Mouse (Mus musculus): Measurements from ENCODE around the gene Nr4a1.

Gene Nr4a1

DNA sequence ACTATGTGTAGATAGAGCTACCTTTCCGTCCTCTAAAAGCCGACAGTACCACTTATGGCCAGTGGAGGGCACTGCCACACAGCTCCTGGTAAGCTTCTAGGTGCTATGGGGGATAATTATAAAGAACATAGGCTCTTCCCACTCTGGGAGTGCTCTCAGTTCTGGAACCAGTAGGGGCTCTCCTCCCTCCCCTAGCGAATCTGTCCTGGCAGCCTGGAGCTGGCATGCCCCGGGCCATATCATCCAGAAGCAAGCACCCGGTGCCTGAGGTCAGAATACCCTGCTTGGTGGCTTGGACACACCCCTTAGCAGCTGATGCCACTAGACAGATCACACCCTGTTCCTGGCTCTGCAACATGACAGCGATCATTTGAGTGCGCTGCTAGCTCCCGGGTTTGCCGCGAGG, 13.3 kb upstream of the Nr4a1 start:
- Histone ChIP-seq H3K36me3 (ENCODE audit: control insufficient read depth, insufficient read depth, low read length, poor library complexity, severe bottlenecking) (no peaks in the 10 kb centered on the region), H3K27me3 (ENCODE audit: control insufficient read depth, insufficient read depth, low read length, poor library complexity, severe bottlenecking) (no peaks in the 10 kb centered on the region)
- DNase-seq (ENCODE audit: low read depth, low spot score) = peak; percentile 94

DNA sequence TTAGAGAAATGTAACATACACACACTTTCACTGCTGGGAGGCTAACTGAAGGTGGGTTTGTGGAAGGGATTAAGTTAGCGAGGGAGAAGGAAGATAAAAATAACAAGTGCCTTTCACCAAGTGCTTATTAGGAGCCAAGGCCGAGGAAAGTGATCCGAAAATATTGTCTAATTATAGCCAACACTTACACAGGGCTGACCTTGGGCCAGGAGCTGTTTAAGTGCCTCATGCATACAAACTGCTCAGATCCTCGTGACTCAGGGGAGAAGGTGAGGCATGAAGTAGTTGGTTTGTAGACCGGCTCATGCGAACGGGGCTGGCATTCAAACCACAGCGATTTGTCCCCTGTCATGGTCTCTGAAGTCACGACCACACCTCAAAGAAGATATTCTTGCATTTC, 12.8 kb upstream of the Nr4a1 start:
- Histone ChIP-seq H3K27me3 (ENCODE audit: control insufficient read depth, insufficient read depth, low read length, poor library complexity, severe bottlenecking) (no peaks in the 10 kb centered on the region), H3K36me3 (ENCODE audit: control insufficient read depth, insufficient read depth, low read length, poor library complexity, severe bottlenecking) (no peaks in the 10 kb centered on the region)
- DNase-seq (ENCODE audit: low read depth, low spot score) = peak; percentile 56

DNA sequence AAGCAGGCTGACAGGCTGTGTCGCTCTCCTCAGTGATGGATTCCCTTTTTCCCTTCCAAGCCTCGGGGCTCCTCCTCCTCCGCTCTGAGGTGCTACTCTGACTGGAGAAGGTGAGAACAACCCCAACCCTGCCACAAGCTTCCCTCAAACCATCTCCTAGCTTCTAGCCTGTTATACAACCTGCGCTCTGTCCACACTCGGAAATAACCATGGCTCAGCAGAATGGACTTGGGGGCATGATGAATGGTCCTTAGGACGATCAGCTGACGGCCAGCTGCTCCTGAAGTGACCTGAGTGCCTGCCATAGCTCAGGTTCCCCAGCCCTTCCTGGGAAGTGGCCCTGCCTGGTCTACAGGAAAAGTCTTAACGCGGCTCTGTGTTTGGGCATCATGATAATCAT, 12.2 kb upstream of the Nr4a1 start:
- DNase-seq (ENCODE audit: low read depth, low spot score) = no peak
- Histone ChIP-seq H3K36me3 (ENCODE audit: control insufficient read depth, insufficient read depth, low read length, poor library complexity, severe bottlenecking) (no peaks in the 10 kb centered on the region), H3K27me3 (ENCODE audit: control insufficient read depth, insufficient read depth, low read length, poor library complexity, severe bottlenecking) (no peaks in the 10 kb centered on the region)

DNA sequence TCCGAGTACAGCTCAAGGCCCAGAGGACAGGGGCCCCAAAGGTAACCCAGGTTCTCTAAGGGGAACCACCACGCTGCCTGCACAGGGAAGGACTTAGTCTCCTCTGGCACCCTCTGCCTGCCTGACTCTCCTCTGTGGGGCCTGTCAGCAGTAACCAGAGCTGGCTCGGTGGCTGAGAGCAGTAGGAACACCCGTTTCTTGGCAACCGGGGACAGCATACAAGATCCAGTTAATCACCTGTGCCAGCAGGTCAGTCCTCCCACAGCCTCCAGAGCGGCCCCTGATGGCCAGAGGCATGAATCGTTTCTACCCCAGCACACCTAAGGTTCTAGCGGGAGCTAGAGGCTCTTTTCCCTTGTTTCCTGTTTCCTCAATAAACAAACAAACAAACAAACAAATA, 11.4 kb upstream of the Nr4a1 start:
- DNase-seq (ENCODE audit: low read depth, low spot score) = peak; percentile 57
- H3K27me3 ChIP-seq (ENCODE audit: control insufficient read depth, insufficient read depth, low read length, poor library complexity, severe bottlenecking) = no peaks in the 10 kb centered on the region

DNA sequence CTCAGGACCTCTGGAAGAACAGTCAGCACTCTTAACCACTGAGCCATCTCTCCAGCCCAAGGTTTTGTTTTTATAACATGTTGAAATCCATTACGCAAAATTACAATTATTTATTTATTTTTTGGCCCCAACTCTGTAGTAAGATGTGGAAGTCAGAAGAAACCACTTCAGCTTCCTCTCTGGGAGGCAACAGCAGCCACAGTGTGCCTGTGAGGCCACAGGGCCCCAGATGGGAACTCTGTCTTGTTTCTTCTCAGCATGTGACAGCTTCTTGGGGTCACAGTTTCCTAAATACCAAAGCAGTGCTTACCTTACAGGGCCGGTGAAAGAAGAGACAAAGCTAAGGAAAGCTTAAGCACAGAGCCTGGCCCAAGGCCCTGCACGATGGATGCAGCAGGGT, 10.1 kb upstream of the Nr4a1 start:
- peak; percentile 55 for DNase-seq (ENCODE audit: low read depth, low spot score)
- Histone ChIP-seq H3K36me3 (ENCODE audit: control insufficient read depth, insufficient read depth, low read length, poor library complexity, severe bottlenecking) (no peaks in the 10 kb centered on the region), H3K27me3 (ENCODE audit: control insufficient read depth, insufficient read depth, low read length, poor library complexity, severe bottlenecking) (no peaks in the 10 kb centered on the region)

More for the DNA sequence above, 11.4 kb upstream of the Nr4a1 start:
- no peaks in the 10 kb centered on the region for H3K36me3 ChIP-seq (ENCODE audit: control insufficient read depth, insufficient read depth, low read length, poor library complexity, severe bottlenecking)

DNA sequence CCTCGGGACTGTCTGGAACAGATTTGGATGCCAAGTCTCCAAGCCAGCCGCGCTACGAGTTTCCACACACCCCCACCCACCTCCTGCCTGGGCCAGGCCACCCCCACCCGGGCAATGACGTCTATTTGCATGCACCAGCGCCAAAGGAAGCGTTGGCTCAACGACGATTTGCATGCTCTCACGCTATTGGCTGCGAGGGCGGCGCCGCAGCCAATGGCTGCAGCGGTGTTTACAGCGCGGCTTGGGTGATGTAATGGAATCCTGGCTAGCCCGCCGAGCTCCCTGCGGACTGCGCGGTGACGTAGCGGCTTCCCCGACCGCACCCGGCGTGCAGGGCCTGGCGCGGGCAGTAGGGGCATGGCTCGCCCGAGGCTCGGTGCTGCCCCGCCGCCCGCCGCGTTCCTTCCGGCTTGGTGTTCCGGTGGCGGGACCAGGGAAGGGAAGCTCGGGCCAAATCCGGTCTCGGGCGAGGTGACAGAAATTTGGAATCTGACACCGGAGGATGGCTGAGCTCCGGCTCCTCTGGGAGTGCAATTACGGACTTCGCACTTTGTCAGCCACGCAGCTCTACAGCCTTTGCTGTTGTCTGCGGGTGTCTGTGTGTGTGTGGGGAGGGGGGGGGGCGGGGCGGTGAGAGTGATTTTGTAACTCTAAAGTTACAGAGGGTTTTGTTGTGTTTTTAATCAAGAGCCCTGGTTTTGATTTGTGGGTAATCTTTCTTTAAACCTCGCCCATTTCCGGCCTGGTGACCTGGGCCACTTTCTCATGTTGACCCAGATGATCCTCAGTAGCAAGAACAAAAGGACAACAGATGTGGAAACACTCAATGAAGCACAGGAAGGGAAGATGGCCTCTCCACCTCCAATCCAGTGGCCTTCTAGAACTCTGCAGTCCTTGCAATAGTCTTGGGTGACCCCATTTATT, 7.6 kb upstream of the Nr4a1 start:
- DNase-seq (ENCODE audit: low read depth, low spot score) = peak; percentile 99
- no peaks in the 10 kb centered on the region for H3K27me3 ChIP-seq (ENCODE audit: control insufficient read depth, insufficient read depth, low read length, poor library complexity, severe bottlenecking)
- no peaks in the 10 kb centered on the region for H3K36me3 ChIP-seq (ENCODE audit: control insufficient read depth, insufficient read depth, low read length, poor library complexity, severe bottlenecking)

DNA sequence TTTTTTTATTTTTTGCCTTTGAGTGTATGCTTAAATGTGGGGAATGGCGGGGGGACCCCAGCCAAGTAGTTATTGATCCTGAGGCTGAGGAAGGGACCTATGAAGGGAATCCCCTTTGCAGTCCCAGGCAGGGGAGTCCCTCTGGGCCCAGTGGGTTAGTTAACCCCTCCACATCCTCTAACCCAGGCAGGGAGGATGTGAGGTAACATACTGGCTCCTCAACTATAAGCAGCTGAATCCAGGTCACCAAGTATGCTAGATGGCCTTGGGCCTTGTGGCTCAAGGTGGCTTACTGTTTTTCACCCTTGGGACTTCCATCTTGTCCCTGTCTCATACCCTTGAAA, 6.9 kb upstream of the Nr4a1 start:
- no peaks in the 10 kb centered on the region for H3K36me3 ChIP-seq (ENCODE audit: control insufficient read depth, insufficient read depth, low read length, poor library complexity, severe bottlenecking)
- peak; percentile 59 for DNase-seq (ENCODE audit: low read depth, low spot score)
- no peaks in the 10 kb centered on the region for H3K27me3 ChIP-seq (ENCODE audit: control insufficient read depth, insufficient read depth, low read length, poor library complexity, severe bottlenecking)

DNA sequence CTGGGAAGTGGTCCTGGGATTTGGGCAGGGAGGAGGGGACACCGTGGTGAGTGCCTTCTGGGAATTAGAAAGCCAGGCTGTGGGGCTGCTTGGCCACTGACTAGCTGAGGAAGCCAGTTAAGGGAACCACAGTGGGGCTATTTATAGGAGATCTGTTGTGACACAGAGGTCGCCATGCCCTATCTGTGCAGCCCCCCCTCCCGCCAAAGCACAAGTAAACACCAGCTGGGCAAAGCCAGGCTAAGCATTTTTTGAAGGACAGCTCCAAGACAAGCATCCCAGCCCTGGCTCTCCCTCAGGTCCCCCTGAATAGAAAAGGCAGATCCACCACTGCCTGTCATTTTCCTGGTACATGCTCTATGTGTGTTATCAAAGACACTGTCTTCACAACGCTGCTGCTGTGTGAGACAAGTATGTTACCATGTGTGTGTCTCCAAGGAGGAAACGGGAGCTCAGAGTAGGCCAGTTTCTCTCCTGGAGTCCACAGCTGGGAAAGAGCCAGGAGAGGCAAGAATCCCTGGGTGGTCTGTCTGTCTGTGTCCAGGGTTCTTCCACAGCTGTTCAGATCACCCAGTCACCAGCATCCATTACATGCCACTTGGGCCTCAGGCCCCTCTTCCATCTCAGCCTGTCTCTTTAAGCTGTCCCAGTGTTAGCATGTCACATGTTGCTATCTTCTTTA, 5.9 kb upstream of the Nr4a1 start:
- peak; percentile 39 for DNase-seq (ENCODE audit: low read depth, low spot score)
- Histone ChIP-seq H3K36me3 (ENCODE audit: control insufficient read depth, insufficient read depth, low read length, poor library complexity, severe bottlenecking) (no peaks in the 10 kb centered on the region), H3K27me3 (ENCODE audit: control insufficient read depth, insufficient read depth, low read length, poor library complexity, severe bottlenecking) (no peaks in the 10 kb centered on the region)

DNA sequence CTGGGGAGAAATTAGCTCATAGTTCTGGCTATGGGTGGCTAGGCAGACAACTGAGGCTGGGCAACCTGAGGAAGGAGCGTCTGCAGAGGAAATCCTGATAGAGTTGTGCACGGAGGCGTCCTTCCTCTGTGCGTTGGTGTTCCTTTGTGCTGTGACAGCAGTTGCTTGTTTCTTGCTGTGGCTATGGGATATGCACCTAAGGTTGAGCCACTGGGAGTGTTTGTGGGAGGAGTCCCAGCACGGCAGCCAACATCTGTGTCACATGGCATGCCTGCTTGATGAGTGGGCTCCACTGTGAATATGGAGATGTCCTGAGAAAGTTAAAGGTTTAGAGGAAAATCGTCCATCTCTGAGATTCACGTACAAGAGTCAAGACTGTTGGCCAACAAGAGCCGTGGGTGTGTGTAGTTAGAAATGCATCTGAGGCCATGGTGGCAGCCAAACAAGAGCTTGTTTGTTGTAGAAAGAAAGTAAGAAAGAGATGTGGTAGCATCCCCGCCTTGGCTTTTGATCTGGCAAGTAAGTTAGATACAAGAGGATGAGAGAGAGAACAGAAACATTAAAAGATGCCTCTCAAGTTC, 3.8 kb upstream of the Nr4a1 start:
- peak; percentile 41 for DNase-seq (ENCODE audit: low read depth, low spot score)
- no peaks in the 10 kb centered on the region for H3K27me3 ChIP-seq (ENCODE audit: control insufficient read depth, insufficient read depth, low read length, poor library complexity, severe bottlenecking)
- H3K36me3 ChIP-seq (ENCODE audit: control insufficient read depth, insufficient read depth, low read length, poor library complexity, severe bottlenecking) = no peaks in the 10 kb centered on the region

DNA sequence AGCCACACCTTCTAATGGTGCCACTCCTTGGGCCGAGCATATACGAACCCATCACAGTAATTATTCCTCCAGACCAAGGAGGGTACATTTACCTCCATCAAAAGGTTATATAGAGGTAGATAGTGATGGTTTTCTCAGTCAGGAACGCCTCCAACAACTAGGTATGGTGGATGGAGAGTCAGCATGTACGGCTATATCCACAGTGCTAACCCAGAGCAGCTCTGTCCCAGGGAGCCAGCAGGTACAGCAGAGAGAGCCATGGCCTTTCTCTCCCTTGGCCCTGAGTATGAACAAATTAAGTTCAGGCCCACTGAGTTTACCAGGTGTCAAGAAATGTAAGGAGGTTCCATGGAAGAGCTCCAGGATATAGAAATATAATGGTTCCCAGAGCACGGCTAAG, 2.1 kb upstream of the Nr4a1 start:
- no peaks in the 10 kb centered on the region for H3K27me3 ChIP-seq (ENCODE audit: control insufficient read depth, insufficient read depth, low read length, poor library complexity, severe bottlenecking)

DNA sequence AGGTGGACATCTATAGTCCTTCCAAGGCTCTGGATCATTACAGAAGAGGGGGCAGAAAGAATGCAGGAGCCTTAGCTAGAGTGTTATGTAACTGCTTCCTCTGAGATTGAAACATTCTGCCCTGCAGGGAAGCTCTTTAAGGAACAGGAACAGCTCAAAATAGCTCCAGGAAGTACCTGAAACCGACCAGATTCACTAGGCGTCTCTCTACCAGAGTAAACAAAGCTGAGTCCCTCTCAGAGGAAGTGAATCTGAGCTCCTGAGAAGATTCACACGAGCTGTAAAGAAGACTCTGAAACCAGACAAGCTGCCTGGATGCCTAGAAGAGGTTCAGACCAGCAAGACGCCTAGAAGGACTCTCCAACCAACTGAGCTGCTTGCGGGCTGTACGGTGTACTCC, 1.5 kb upstream of the Nr4a1 start:
- DNase-seq (ENCODE audit: low read depth, low spot score) = peak; percentile 89
- Histone ChIP-seq H3K27me3 (ENCODE audit: control insufficient read depth, insufficient read depth, low read length, poor library complexity, severe bottlenecking) (no peaks in the 10 kb centered on the region), H3K36me3 (ENCODE audit: control insufficient read depth, insufficient read depth, low read length, poor library complexity, severe bottlenecking) (no peaks in the 10 kb centered on the region)

More for the DNA sequence above, 2.1 kb upstream of the Nr4a1 start:
- no peak for DNase-seq (ENCODE audit: low read depth, low spot score)
- H3K36me3 ChIP-seq (ENCODE audit: control insufficient read depth, insufficient read depth, low read length, poor library complexity, severe bottlenecking) = no peaks in the 10 kb centered on the region

DNA sequence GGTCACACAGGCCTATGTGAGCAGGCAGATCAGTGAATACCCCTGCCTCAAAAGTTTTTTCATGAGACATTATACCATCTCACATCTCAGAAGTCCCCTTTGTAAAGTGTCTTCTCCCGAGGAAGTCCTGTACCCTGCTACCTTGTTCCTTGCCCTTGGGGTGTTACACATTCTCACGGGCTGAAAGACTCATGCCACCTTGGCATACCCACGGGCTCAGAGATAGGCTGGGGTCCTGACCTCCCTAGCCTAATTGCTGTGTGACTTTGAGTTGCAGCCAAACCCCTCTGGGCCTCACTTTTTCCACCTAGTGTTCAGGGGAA, 545 bp upstream of the Nr4a1 start:
- DNase-seq (ENCODE audit: low read depth, low spot score) = no peak
- H3K36me3 ChIP-seq (ENCODE audit: control insufficient read depth, insufficient read depth, low read length, poor library complexity, severe bottlenecking) = no peaks in the 10 kb centered on the region
- no peaks in the 10 kb centered on the region for H3K27me3 ChIP-seq (ENCODE audit: control insufficient read depth, insufficient read depth, low read length, poor library complexity, severe bottlenecking)

DNA sequence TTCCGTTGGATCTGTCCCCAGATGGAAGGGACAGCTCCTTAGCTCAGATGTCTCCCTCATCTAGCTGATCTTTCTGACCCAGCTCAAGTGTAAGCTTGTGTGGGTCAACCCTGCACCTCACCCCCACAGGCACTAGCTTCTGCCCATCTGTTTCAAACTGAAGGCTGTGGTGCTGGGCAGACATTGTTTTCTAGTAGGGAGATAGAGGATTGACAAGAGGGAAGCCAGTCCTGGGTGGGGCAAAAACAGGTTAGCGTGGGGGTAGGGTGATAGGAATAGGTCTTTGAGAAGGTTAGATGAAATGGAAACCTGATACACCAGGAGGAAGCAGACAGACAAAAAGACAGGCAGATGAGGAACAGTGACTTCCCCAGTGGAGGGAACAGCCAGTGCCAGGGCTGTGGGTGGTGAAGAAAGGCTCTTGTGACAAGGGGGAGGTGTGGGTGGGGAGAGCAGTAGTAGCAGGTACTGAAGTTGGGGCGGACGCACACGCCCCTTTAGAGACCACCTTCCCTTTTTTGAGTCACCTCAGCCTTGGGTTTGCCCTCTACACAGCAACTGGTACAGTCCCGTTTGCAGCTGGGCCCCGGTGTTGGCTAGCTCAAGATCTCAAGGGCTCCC, 1.9 kb downstream of the Nr4a1 start:
- no peaks in the 10 kb centered on the region for H3K36me3 ChIP-seq (ENCODE audit: control insufficient read depth, insufficient read depth, low read length, poor library complexity, severe bottlenecking)
- DNase-seq (ENCODE audit: low read depth, low spot score) = peak; percentile 83
- no peaks in the 10 kb centered on the region for H3K27me3 ChIP-seq (ENCODE audit: control insufficient read depth, insufficient read depth, low read length, poor library complexity, severe bottlenecking)

DNA sequence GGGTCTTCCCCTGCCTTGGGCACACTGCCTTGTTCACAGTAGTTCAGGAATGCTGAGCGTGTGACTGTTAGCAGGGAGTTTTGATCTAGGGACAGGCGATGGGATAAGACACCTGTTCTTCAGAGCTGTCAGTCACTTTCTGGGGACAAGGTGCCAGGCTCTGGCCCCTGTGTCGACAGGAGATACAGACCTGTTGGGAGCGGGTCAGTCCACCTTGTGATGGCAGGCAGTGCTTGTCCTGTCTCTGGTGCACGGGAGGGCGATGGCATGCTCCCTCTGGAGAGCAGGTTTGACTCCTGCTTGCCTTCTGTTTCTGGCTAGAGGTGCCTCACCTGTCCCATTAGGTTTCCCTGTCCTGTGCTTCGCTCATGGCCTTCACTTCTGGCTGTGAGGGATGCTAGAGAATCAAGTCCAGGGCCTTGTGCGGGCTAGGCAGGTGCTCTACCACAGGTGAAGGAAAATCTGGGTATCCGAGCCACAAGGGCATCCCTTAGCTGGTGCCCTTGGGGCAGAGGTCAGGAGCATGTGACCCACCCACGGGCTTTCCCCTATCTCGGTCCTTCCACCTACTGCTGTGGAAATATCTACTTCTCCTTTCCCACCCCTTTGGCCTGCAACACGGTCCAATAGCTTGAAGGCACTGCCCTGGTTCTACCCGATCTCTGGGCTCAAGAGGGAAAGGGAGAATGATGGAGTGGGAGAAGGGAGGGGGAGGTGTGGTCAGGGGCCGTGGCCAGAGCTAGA, 2.6 kb downstream of the Nr4a1 start:
- peak; percentile 87 for DNase-seq (ENCODE audit: low read depth, low spot score)
- no peaks in the 10 kb centered on the region for H3K36me3 ChIP-seq (ENCODE audit: control insufficient read depth, insufficient read depth, low read length, poor library complexity, severe bottlenecking)
- no peaks in the 10 kb centered on the region for H3K27me3 ChIP-seq (ENCODE audit: control insufficient read depth, insufficient read depth, low read length, poor library complexity, severe bottlenecking)
